Mouse (Mus musculus) intestine, embryonic 15.5 days (tissue): ENCODE results near the gene Fkbp15. TPM values are rescaled to one million over a fixed set of nuclear protein-coding genes. Genes with fewer than 3 reads are reported as not detected.

Experiments
- ATAC-seq: fragments of 200-750 bp; cut with Nextera tagmentation; 2 replicates; pipeline ENCODE4 v1.8.0; 2017; ENCODE audit warnings: moderate TSS enrichment, moderate library complexity
- H3K27ac ChIP-seq: fragments of 300-500 bp; sonication (generic); 2 replicates; pipeline ENCODE4 v1.5.1; 2015; ENCODE audit warnings: mild to moderate bottlenecking, inconsistent platforms
- H3K27me3 ChIP-seq: fragments of 300-500 bp; sonication (generic); replicated peaks from 2 replicates; pipeline ENCODE4 v1.6.1; 2015; ENCODE audit warnings: inconsistent platforms
- H3K36me3 ChIP-seq: fragments of 300-500 bp; sonication (generic); 2 replicates; pipeline ENCODE4 v1.6.1; 2015; ENCODE audit warnings: inconsistent platforms
- H3K4me1 ChIP-seq: fragments of 300-500 bp; sonication (generic); replicated peaks from 2 replicates; pipeline ENCODE4 v1.6.1; 2015; ENCODE audit warnings: inconsistent platforms
- H3K4me2 ChIP-seq: fragments of 300-500 bp; sonication (generic); replicated peaks from 2 replicates; pipeline ENCODE4 v1.6.1; 2015; ENCODE audit warnings: mild to moderate bottlenecking, inconsistent platforms
- H3K4me3 ChIP-seq: fragments of 300-500 bp; sonication (generic); replicated peaks from 2 replicates; pipeline ENCODE4 v1.5.1; 2015; ENCODE audit warnings: inconsistent platforms
- H3K9ac ChIP-seq: fragments of 300-500 bp; sonication (generic); 2 replicates; pipeline ENCODE4 v1.6.1; 2015; ENCODE audit warnings: inconsistent platforms
- H3K9me3 ChIP-seq: fragments of 300-500 bp; sonication (generic); 2 replicates; pipeline ENCODE4 v1.6.1; 2016; ENCODE audit warnings: inconsistent platforms
- WGBS: fragments of 180-500 bp; shearing (Covaris S2); methylation state at CpG from one replicate; pipeline ENCODE4 v1.1.7; 2015; 5-methylcytosine and 5-hydroxymethylcytosine counted together
- polyA plus RNA-seq: library from polyadenylated mRNA; unstranded; fragments of >200 nt; fragmentation: Nextera tagmentation; extraction: Ambion mirVana; gene quantifications from 2 replicates; pipeline ENCODE4 v1.2.1, GENCODE M21; 2015

The Fkbp15 gene
- polyA plus RNA-seq, 1 experiment from 2014 or later, result 23.7 TPM

GRCm38 (mm10) chr4:62389592-62390512, 29.5 kb upstream of the Fkbp15 start:
- peak; percentile 78 for ATAC-seq
- Histone ChIP-seq H3K4me2 (no peak overlapping the region), H3K9ac (no peak overlapping the region), H3K36me3 (peaks cover 9% of the 10 kb centered on the region; the same call in 1 of the 2 replicates), H3K9me3 (no peaks in the 10 kb centered on the region), H3K27me3 (no peaks in the 10 kb centered on the region), H3K27ac (no peak overlapping the region; the same call in 1 of the 2 replicates), H3K4me3 (no peak overlapping the region), H3K4me1 (no peaks in the 10 kb centered on the region)
- WGBS, result 72% methylated on average over 5 of the region's 5 CpGs

DNA sequence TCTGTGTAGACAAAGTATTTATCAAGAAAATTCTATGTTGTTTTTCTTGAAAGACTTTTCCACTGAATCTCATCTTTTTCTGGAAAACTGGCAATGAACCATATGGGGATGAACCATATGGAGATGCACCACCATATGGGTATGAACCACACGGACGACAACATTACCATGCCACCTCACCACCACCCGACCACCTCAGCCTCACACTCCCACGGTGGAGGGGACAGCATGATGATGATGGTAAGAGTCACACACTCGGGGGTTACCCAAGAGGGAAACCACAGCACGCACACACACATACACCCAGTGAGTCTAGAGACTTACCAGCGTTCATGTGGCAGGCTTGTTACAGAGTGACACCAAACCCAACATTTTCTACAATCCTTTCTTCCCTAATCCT, 25.1 kb upstream of the Fkbp15 start:
- 0 out of 2 replicates have a peak, but pooled peaks cover 3% of the 10 kb centered on the region for H3K4me1 ChIP-seq
- no peaks in the 10 kb centered on the region for H3K9me3 ChIP-seq
- H3K4me3 ChIP-seq, result no peak overlapping the region
- H3K4me2 ChIP-seq, result no peak overlapping the region
- H3K36me3 ChIP-seq, result peaks cover 7% of the 10 kb centered on the region; the same call in 1 of the 2 replicates
- H3K27ac ChIP-seq, result no peak overlapping the region
- 95% methylated on average over 7 of the region's 7 CpGs for WGBS
- no peak overlapping the region for H3K9ac ChIP-seq
- ATAC-seq, result no peak
- no peaks in the 10 kb centered on the region for H3K27me3 ChIP-seq

DNA sequence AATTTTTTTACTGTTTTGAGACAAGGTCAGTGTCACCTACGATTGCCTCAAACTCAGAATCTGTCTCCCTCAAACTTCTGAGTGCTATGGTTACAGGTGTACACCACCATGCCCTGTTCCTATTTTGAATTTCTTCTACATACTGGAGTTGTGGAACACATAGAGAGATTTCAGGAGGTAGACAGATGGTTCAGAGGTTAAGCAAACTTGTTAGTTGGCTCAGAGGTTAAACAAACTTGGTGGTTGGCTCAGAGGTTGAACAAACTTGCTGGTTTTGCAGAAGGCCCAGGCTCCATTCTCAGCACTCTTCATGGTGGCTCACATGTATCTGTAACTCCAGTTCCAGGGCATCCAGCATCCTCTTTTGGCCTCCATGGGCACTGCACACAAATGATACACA, 23.8 kb upstream of the Fkbp15 start:
- no peak overlapping the region for H3K4me3 ChIP-seq
- 0 out of 2 replicates have a peak, but pooled peaks cover 6% of the 10 kb centered on the region for H3K36me3 ChIP-seq
- no peaks in the 10 kb centered on the region for H3K27me3 ChIP-seq
- 58% methylated on average over 1 of the region's 1 CpGs for WGBS
- no peaks in the 10 kb centered on the region for H3K9me3 ChIP-seq
- ATAC-seq, result no peak
- H3K9ac ChIP-seq, result no peak overlapping the region
- H3K27ac ChIP-seq, result no peak overlapping the region
- H3K4me1 ChIP-seq, result 0 out of 2 replicates have a peak, but pooled peaks cover 3% of the 10 kb centered on the region
- H3K4me2 ChIP-seq, result no peak overlapping the region

DNA sequence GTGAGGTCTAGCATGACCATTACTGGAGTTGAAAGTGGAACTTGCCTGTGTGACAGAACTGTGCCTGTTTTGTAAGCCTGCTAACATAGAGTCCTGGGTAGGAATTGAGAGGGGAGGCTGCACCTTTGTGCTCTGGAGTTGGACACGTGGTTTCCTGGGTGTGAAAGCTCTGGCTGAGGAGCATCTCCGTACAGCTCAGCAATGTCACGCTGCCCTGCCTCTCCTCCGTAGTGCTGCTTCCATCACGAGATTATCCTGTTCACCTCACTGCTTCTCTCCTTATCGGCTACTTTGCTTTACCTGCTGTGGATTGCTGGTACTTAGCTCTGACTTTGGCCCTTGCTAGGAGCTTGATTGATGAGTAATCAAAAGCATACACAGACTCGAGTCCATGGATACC, 23.4 kb upstream of the Fkbp15 start:
- WGBS, result 57% methylated on average over 7 of the region's 7 CpGs
- Histone ChIP-seq H3K9me3 (no peaks in the 10 kb centered on the region), H3K4me2 (no peak overlapping the region), H3K4me3 (no peak overlapping the region), H3K36me3 (0 out of 2 replicates have a peak, but pooled peaks cover 5% of the 10 kb centered on the region), H3K27me3 (no peaks in the 10 kb centered on the region), H3K9ac (no peak overlapping the region), H3K27ac (no peak overlapping the region), H3K4me1 (0 out of 2 replicates have a peak, but pooled peaks cover 3% of the 10 kb centered on the region)
- peak; percentile 68 for ATAC-seq

GRCm38 (mm10) chr4:62383207-62383606, 22.9 kb upstream of the Fkbp15 start:
- Histone ChIP-seq H3K4me3 (no peak overlapping the region), H3K4me1 (0 out of 2 replicates have a peak, but pooled peaks cover 3% of the 10 kb centered on the region), H3K4me2 (no peak overlapping the region), H3K9me3 (no peaks in the 10 kb centered on the region), H3K27ac (0 out of 2 replicates have a peak overlapping the region, but pooled peaks have one; percentile 3), H3K27me3 (no peaks in the 10 kb centered on the region), H3K9ac (no peak overlapping the region), H3K36me3 (no peaks in the 10 kb centered on the region)
- ATAC-seq, result no peak
- 71% methylated on average over 6 of the region's 6 CpGs for WGBS

GRCm38 (mm10) chr4:62379724-62380381, 19.5 kb upstream of the Fkbp15 start:
- peak; percentile 60 for ATAC-seq
- Histone ChIP-seq H3K4me3 (no peak overlapping the region), H3K27ac (no peak overlapping the region), H3K9ac (no peak overlapping the region), H3K4me1 (0 out of 2 replicates have a peak, but pooled peaks cover 3% of the 10 kb centered on the region), H3K36me3 (no peaks in the 10 kb centered on the region), H3K27me3 (no peaks in the 10 kb centered on the region), H3K4me2 (no peak overlapping the region), H3K9me3 (no peaks in the 10 kb centered on the region)
- 53% methylated on average over 9 of the region's 9 CpGs for WGBS

- 94% methylated on average over 2 of the region's 2 CpGs for WGBS
- no peaks in the 10 kb centered on the region for H3K36me3 ChIP-seq
- 0 out of 2 replicates have a peak, but pooled peaks cover 3% of the 10 kb centered on the region for H3K4me1 ChIP-seq
- ATAC-seq, result no peak
- H3K9me3 ChIP-seq, result no peaks in the 10 kb centered on the region
- no peaks in the 10 kb centered on the region for H3K27me3 ChIP-seq
- no peak overlapping the region for H3K9ac ChIP-seq
- no peak overlapping the region for H3K27ac ChIP-seq
- H3K4me3 ChIP-seq, result no peak overlapping the region
- H3K4me2 ChIP-seq, result no peak overlapping the region
Measured at GRCm38 (mm10) chr4:62376123-62376522, 15.8 kb upstream of the Fkbp15 start.

DNA sequence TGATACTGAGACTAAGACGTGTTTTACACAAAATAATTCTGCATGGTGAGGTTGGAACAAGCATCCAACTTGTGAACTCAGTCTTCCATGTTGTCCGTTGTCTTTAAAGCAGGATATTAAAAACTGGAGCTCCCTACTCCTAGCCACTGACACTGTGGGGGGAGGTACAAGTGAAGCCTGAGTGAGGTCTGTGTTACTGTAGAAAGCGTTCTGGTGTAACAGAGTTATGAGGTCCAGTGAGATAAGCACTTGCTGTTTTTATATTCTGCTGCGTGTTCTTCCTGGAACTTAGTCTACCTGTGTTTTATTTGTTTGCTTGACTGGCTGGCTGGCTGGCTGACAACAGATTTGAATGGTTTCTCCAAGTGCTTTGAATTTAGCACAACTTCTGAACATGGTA, 14.0 kb upstream of the Fkbp15 start:
- 59% methylated on average over 4 of the region's 4 CpGs for WGBS
- no peak for ATAC-seq
- no peak overlapping the region for H3K4me2 ChIP-seq
- H3K27me3 ChIP-seq, result no peaks in the 10 kb centered on the region
- H3K9ac ChIP-seq, result no peak overlapping the region
- H3K4me1 ChIP-seq, result no peaks in the 10 kb centered on the region
- H3K4me3 ChIP-seq, result no peak overlapping the region
- H3K36me3 ChIP-seq, result no peaks in the 10 kb centered on the region
- H3K27ac ChIP-seq, result no peak overlapping the region
- no peaks in the 10 kb centered on the region for H3K9me3 ChIP-seq

DNA sequence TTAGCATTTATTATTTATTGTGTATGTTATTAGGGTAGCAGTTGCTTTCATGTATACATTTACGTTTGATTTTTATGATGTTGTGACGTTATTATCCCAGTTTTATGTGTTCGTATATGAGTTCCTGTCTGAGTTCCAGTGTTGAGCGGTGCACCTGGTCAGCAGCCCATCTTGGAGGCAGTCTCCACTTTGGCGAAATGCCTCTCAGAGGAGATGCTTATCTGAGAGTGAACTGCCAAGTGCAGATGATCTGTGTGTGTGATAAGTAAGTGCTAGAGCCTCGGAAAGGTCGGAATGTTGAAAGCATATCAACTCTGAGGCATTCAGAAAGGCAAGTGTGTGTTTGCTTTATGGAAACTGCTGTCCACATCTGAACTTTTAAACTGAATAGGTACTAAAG, 13.3 kb upstream of the Fkbp15 start:
- no peak overlapping the region for H3K27ac ChIP-seq
- H3K27me3 ChIP-seq, result no peaks in the 10 kb centered on the region
- no peaks in the 10 kb centered on the region for H3K9me3 ChIP-seq
- no peak overlapping the region for H3K9ac ChIP-seq
- H3K4me3 ChIP-seq, result no peak overlapping the region
- no peak overlapping the region for H3K4me2 ChIP-seq
- WGBS, result 57% methylated on average over 7 of the region's 7 CpGs
- ATAC-seq, result no peak
- H3K4me1 ChIP-seq, result no peaks in the 10 kb centered on the region
- no peaks in the 10 kb centered on the region for H3K36me3 ChIP-seq

DNA sequence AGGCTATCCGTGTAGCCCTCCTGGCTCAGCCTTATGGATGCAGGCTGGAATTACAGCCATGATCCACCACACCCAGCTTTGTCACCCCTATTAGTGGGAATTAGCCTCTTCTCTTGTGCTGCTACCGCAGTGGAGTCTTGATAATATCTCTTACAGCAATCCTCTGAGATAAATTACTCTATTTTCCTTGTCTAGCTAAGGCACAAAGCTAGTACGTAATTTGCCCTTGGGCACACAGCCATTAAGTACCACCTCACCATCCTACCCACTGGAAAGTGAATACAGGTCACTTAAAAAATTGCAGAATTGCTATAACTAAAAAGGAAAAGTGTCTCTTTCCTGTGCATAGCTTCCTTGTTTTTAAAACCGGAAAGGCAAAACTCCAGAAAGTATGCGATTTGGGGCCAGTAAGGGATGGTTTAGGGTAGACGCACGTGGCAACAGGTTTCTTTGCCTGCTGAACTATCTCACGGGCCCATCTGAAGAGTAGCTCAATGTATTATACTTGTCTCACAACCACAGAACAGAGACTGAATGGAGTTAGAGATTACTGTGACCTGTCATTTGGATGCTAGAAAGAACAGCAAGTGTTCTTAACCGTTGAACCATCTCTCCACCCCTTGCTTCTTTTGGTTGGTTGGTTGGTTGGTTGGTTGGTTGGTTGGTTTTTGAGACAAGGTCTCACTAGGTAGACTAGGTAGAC, 12.6 kb upstream of the Fkbp15 start:
- ATAC-seq, result no peak
- H3K4me3 ChIP-seq, result no peak overlapping the region
- H3K9me3 ChIP-seq, result no peaks in the 10 kb centered on the region
- 79% methylated on average over 9 of the region's 9 CpGs for WGBS
- H3K36me3 ChIP-seq, result no peaks in the 10 kb centered on the region
- no peak overlapping the region for H3K27ac ChIP-seq
- no peaks in the 10 kb centered on the region for H3K4me1 ChIP-seq
- no peak overlapping the region for H3K9ac ChIP-seq
- no peak overlapping the region for H3K4me2 ChIP-seq
- H3K27me3 ChIP-seq, result no peaks in the 10 kb centered on the region

GRCm38 (mm10) chr4:62372410-62372809, 12.1 kb upstream of the Fkbp15 start:
- no peaks in the 10 kb centered on the region for H3K27me3 ChIP-seq
- no peaks in the 10 kb centered on the region for H3K36me3 ChIP-seq
- no peak overlapping the region for H3K4me3 ChIP-seq
- H3K27ac ChIP-seq, result no peak overlapping the region
- H3K4me2 ChIP-seq, result no peak overlapping the region
- H3K9me3 ChIP-seq, result no peaks in the 10 kb centered on the region
- no peaks in the 10 kb centered on the region for H3K4me1 ChIP-seq
- no peak for ATAC-seq
- 53% methylated on average over 1 of the region's 1 CpGs for WGBS
- no peak overlapping the region for H3K9ac ChIP-seq

GRCm38 (mm10) chr4:62369091-62369490, 8.7 kb upstream of the Fkbp15 start:
- no peaks in the 10 kb centered on the region for H3K9me3 ChIP-seq
- H3K27ac ChIP-seq, result no peak overlapping the region
- H3K4me3 ChIP-seq, result no peak overlapping the region
- ATAC-seq, result no peak
- WGBS, result 57% methylated on average over 3 of the region's 3 CpGs
- H3K27me3 ChIP-seq, result no peaks in the 10 kb centered on the region
- H3K9ac ChIP-seq, result no peak overlapping the region
- H3K36me3 ChIP-seq, result no peaks in the 10 kb centered on the region
- H3K4me2 ChIP-seq, result no peak overlapping the region
- 0 out of 2 replicates have a peak, but pooled peaks cover 3% of the 10 kb centered on the region for H3K4me1 ChIP-seq
